ENCODE assay signal across 19 mouse cellular contexts in genomic region chr9:15252196-15252595, GRCm38 (mm10). TPM values are rescaled to one million over a fixed set of nuclear protein-coding genes. Genes with fewer than 3 reads are reported as not detected.
A peak's percentile ranks its signal among the peaks of the same experiment; 100 is the strongest.
DNase-seq lines count a peak whose midpoint lies in the region; ATAC-seq and TF ChIP-seq lines count a peak whose summit lies in the region.
"Had no signal": no experiment of that assay in that cellular context is flagged by ENCODE, and none has a peak within 500 bp of the region (broad histone marks: within the 10 kb centered on the region; RNA-seq: fewer than 3 reads in every experiment).

No protein-coding gene starts in this region.

- no peaks in the 10 kb centered on the region for H3K36me3 ChIP-seq in kidney, adult 2 months (ENCODE audit: control insufficient read depth, insufficient read depth, low read length)
- no peaks in the 10 kb centered on the region for H3K36me3 ChIP-seq in kidney, postnatal 0 days (ENCODE audit: insufficient read depth, low read length)
- H3K36me3 ChIP-seq: embryonic facial prominence, embryonic 10.5 days; heart, embryonic 13.5 days had no signal

- H3K27ac ChIP-seq in kidney, adult 2 months (ENCODE audit: insufficient read depth, low read depth, low read length): peak overlapping the region; percentile 89
- peak overlapping the region; percentile 82 for H3K27ac ChIP-seq in kidney, postnatal 0 days
- H3K27ac ChIP-seq: embryonic facial prominence, embryonic 10.5 days; forebrain, embryonic 13.5 days; gastrocnemius, adult 2 months; heart, embryonic 13.5 days had no signal

- no peak overlapping the region for H3K4me3 ChIP-seq in kidney, adult 2 months (ENCODE audit: insufficient read depth, low read depth, low read length)
- no peak overlapping the region for H3K4me3 ChIP-seq in kidney, postnatal 0 days (replicated peaks; ENCODE audit: low read depth, low read length)
- H3K4me3 ChIP-seq: embryonic facial prominence, embryonic 10.5 days; forebrain, embryonic 13.5 days; gastrocnemius, adult 2 months; heart, embryonic 13.5 days had no signal

- peak; percentile 88 for ATAC-seq in kidney, postnatal 0 days (replicated peaks; ENCODE audit: low FRiP score, low read depth)
- ATAC-seq: forebrain, embryonic 13.5 days; forebrain, postnatal 0 days had no signal

- no peaks in the 10 kb centered on the region for H3K9me3 ChIP-seq in kidney, postnatal 0 days (replicated peaks; ENCODE audit: low read length)
- H3K9me3 ChIP-seq: embryonic facial prominence, embryonic 10.5 days; forebrain, embryonic 13.5 days; heart, embryonic 13.5 days had no signal

- no peak for TF ChIP-seq CTCF in kidney, adult 2 months (conservative IDR thresholded peaks at IDR 0.05; ENCODE audit: insufficient read depth, insufficient read length, low read depth, low read length)
- TF ChIP-seq CTCF in kidney, postnatal 0 days (IDR thresholded peaks at IDR 0.05; ENCODE audit: low read depth): no peak

- H3K4me2 ChIP-seq in kidney, postnatal 0 days (ENCODE audit: low read length): no peak overlapping the region
- H3K4me2 ChIP-seq: forebrain, embryonic 13.5 days; heart, embryonic 13.5 days had no signal

- peaks cover 17% of the 10 kb centered on the region for H3K4me1 ChIP-seq in kidney, adult 2 months (ENCODE audit: control insufficient read depth, insufficient read depth, low read length)
- H3K4me1 ChIP-seq in kidney, postnatal 0 days (replicated peaks; ENCODE audit: insufficient read depth, low read length): no peaks in the 10 kb centered on the region
- H3K4me1 ChIP-seq: embryonic facial prominence, embryonic 10.5 days; forebrain, embryonic 13.5 days; heart, embryonic 13.5 days had no signal

- intact Hi-C loops in left cerebral cortex, postnatal 25 days (cut with DNase I): no loop called here

- H3K9ac ChIP-seq in kidney, postnatal 0 days (ENCODE audit: low read depth, low read length): no peak overlapping the region
- H3K9ac ChIP-seq: forebrain, embryonic 13.5 days; forebrain, postnatal 0 days; heart, embryonic 13.5 days had no signal

- no peaks in the 10 kb centered on the region for H3K27me3 ChIP-seq in kidney, adult 2 months (replicated peaks; ENCODE audit: control insufficient read depth, insufficient read depth, low read length)
- no peaks in the 10 kb centered on the region for H3K27me3 ChIP-seq in kidney, postnatal 0 days (ENCODE audit: insufficient read depth, low read length)
- H3K27me3 ChIP-seq: forebrain, embryonic 13.5 days; heart, embryonic 13.5 days had no signal

- 47% methylated on average over 7 of the region's 7 CpGs for WGBS in kidney, adult 2 months
- WGBS in kidney, postnatal 0 days: 62% methylated on average over 7 of the region's 7 CpGs

- no peak for TF ChIP-seq POLR2A in kidney, adult 2 months (IDR thresholded peaks at IDR 0.05; ENCODE audit: low read depth, low read length)

- peak; percentile 92 for DNase-seq in kidney, adult 2 months
- peak; percentile 78 to 88 for DNase-seq in kidney, adult 8-10 months
- DNase-seq in kidney, postnatal 0 days (ENCODE audit: low spot score): peak; percentile 18
- DNase-seq in kidney, postnatal 36 days: peak; percentile 66 to 89
- no peak for DNase-seq in left cerebral cortex, postnatal 25 days (ENCODE audit: low spot score in 2 of 2)
- no peak for DNase-seq in adrenal gland, postnatal 4 days (ENCODE audit: low spot score in 2 of 2)
- no peak for DNase-seq in lung, postnatal 36 days
- DNase-seq: adrenal gland, adult 2 months; adrenal gland, postnatal 25 days; cerebellum, adult 2 months; cerebellum, postnatal 10 days; forebrain, postnatal 0 days; gastrocnemius, adult 2 months; gastrocnemius, postnatal 36 days; heart, adult 11 months; heart, postnatal 36 days had no signal

RNA-seq across cellular contexts. Expression of gene Vstm5, which starts 13.4 kb away (rescaled TPM):
- 11.6 and 15.6 TPM in 2 replicates for polyA plus RNA-seq in kidney, adult 2 months (2012; rRNA removed)
- polyA plus RNA-seq in kidney, postnatal 0 days (2015; fragmentation: Nextera tagmentation; extraction: Ambion mirVana): 9.4 and 10.5 TPM in 2 replicates
- total RNA-seq in left cerebral cortex, postnatal 25 days (2021): 1 to 10 TPM; 8.1 to 8.7 TPM
- 1 to 10 TPM; 1.5 to 2.0 TPM for total RNA-seq in adrenal gland, postnatal 4 days (2021)
- total RNA-seq: gastrocnemius, adult 2 months had no signal

RNA-seq across cellular contexts. Expression of gene Med17, which starts 27.5 kb away (rescaled TPM):
- polyA plus RNA-seq in kidney, adult 2 months (2012; rRNA removed): 20.5 and 21.3 TPM in 2 replicates
- 30.9 and 36.2 TPM in 2 replicates for polyA plus RNA-seq in kidney, postnatal 0 days (2015; fragmentation: Nextera tagmentation; extraction: Ambion mirVana)
- total RNA-seq in left cerebral cortex, postnatal 25 days (2021): 10 to 100 TPM; 31.4 to 38.0 TPM
- total RNA-seq in adrenal gland, postnatal 4 days (2021): 10 to 100 TPM; 46.9 to 51.3 TPM

RNA-seq across cellular contexts. Expression of gene Taf1d, which starts 53.8 kb away (rescaled TPM):
- 8.9 and 11.5 TPM in 2 replicates for polyA plus RNA-seq in kidney, adult 2 months (2012; rRNA removed)
- 66.9 and 72.6 TPM in 2 replicates for polyA plus RNA-seq in kidney, postnatal 0 days (2015; fragmentation: Nextera tagmentation; extraction: Ambion mirVana)
- 10 to 100 TPM; 25.8 to 28.8 TPM for total RNA-seq in left cerebral cortex, postnatal 25 days (2021)
- total RNA-seq in adrenal gland, postnatal 4 days (2021): 100 to 1,000 TPM; 121 to 148 TPM

RNA-seq across cellular contexts. Expression of gene 4931406C07Rik, which starts 54.1 kb away (rescaled TPM):
- polyA plus RNA-seq in kidney, adult 2 months (2012; rRNA removed): 137 and 184 TPM in 2 replicates
- 55.2 and 58.6 TPM in 2 replicates for polyA plus RNA-seq in kidney, postnatal 0 days (2015; fragmentation: Nextera tagmentation; extraction: Ambion mirVana)
- 10 to 100 TPM; 17.0 to 21.6 TPM for total RNA-seq in left cerebral cortex, postnatal 25 days (2021)
- total RNA-seq in adrenal gland, postnatal 4 days (2021): 10 to 100 TPM; 68.9 to 71.8 TPM

Comparison
In these comparisons a context has a peak if more than half of its experiments do, and no peak if none do; other contexts are left out.
1. DNase-seq: peak in kidney, adult 2 months (single experiment), kidney, adult 8-10 months (2 of 2), kidney, postnatal 0 days (single experiment) and kidney, postnatal 36 days (2 of 2); none in left cerebral cortex, postnatal 25 days (0 of 2), adrenal gland, postnatal 4 days (0 of 2) and lung, postnatal 36 days (single experiment).
2. RNA of gene Taf1d, which starts 53.8 kb away (total RNA-seq): 121 to 148 TPM in adrenal gland, postnatal 4 days; 25.8 to 28.8 TPM in left cerebral cortex, postnatal 25 days; every median in the first group is over 4 times any median in the second.